Mouse (Mus musculus) midbrain, embryonic 10.5 days (tissue): ENCODE measurements around the gene Fastkd3. TPM values are rescaled to one million over a fixed set of nuclear protein-coding genes. Genes with fewer than 3 reads are reported as not detected.

Source experiments
- polyA plus RNA-seq: library from polyadenylated mRNA; unstranded; fragments of >200 nt; fragmentation: Nextera tagmentation; extraction: Ambion mirVana; gene quantifications from 2 replicates; pipeline ENCODE4 v1.2.1, GENCODE M21; 2016

Gene Fastkd3
- polyA plus RNA-seq, 1 experiment from 2014 or later, result 47.2 TPM

Other genes starting within 250 kb of the Fastkd3 start
- gene Mtrr, start 85 bp upstream of the Fastkd3 start, polyA plus RNA-seq, result 20.8 and 22.5 TPM in 2 replicates
- 0.50 and 0.74 TPM in 2 replicates for gene 1700001L19Rik, start 15.2 kb downstream of the Fastkd3 start, polyA plus RNA-seq